Mouse (Mus musculus) heart, embryonic 11.5 days (tissue): ENCODE results near the gene Gm1043. TPM values are rescaled to one million over a fixed set of nuclear protein-coding genes. Genes with fewer than 3 reads are reported as not detected.

Experiments
- ATAC-seq: fragments of 200-750 bp; cut with Nextera tagmentation; replicated peaks from 2 replicates; pipeline ENCODE4 v1.8.0; 2017; ENCODE audit warnings: moderate library complexity; ENCODE audit not compliant: insufficient number of reproducible peaks, low FRiP score, low TSS enrichment
- H3K27ac ChIP-seq: fragments of 300-500 bp; sonication (generic); 2 replicates; pipeline ENCODE4 v1.5.1; 2014; ENCODE audit warnings: mild to moderate bottlenecking, low read depth, low read length
- H3K27me3 ChIP-seq: fragments of 300-500 bp; sonication (generic); 2 replicates; pipeline ENCODE4 v1.6.1; 2014; ENCODE audit warnings: mild to moderate bottlenecking, low read length, mixed read lengths; ENCODE audit not compliant: control insufficient read depth, insufficient read depth
- H3K36me3 ChIP-seq: fragments of 300-500 bp; sonication (generic); 2 replicates; pipeline ENCODE4 v1.6.1; 2014; ENCODE audit warnings: mild to moderate bottlenecking, low read length, moderate library complexity, mixed read lengths; ENCODE audit not compliant: control insufficient read depth, insufficient read depth
- H3K4me1 ChIP-seq: fragments of 300-500 bp; sonication (generic); 2 replicates; pipeline ENCODE4 v1.6.1; 2014; ENCODE audit warnings: low read length; ENCODE audit not compliant: control insufficient read depth, insufficient read depth
- H3K4me2 ChIP-seq: fragments of 300-500 bp; sonication (generic); 2 replicates; pipeline ENCODE4 v1.6.1; 2014; ENCODE audit warnings: mild to moderate bottlenecking, moderate library complexity
- H3K4me3 ChIP-seq: fragments of 300-500 bp; sonication (generic); 2 replicates; pipeline ENCODE4 v1.5.1; 2014; ENCODE audit warnings: low read depth, low read length
- H3K9ac ChIP-seq: fragments of 300-500 bp; sonication (generic); 2 replicates; pipeline ENCODE4 v1.6.1; 2014; ENCODE audit warnings: mild to moderate bottlenecking, low read depth, low read length, moderate library complexity
- H3K9me3 ChIP-seq: fragments of 300-500 bp; sonication (generic); replicated peaks from 2 replicates; pipeline ENCODE4 v1.6.1; 2016; ENCODE audit warnings: low read length; ENCODE audit not compliant: control insufficient read depth
- WGBS: fragments of 180-500 bp; shearing (Covaris S2); extraction: QIAGEN DNeasy Blood & Tissue Kit; methylation state at CpG from one replicate; pipeline ENCODE4 v1.1.7; 2014; ENCODE audit not compliant: insufficient replicate concordance; 5-methylcytosine and 5-hydroxymethylcytosine counted together
- polyA plus RNA-seq: library from polyadenylated mRNA; unstranded; fragments of >200 nt; fragmentation: Nextera tagmentation; extraction: Ambion mirVana; gene quantifications from 2 replicates; pipeline ENCODE4 v1.2.1, GENCODE M21; 2014

Gm1043 gene
- polyA plus RNA-seq, 1 experiment from 2014 or later = not detected

DNA sequence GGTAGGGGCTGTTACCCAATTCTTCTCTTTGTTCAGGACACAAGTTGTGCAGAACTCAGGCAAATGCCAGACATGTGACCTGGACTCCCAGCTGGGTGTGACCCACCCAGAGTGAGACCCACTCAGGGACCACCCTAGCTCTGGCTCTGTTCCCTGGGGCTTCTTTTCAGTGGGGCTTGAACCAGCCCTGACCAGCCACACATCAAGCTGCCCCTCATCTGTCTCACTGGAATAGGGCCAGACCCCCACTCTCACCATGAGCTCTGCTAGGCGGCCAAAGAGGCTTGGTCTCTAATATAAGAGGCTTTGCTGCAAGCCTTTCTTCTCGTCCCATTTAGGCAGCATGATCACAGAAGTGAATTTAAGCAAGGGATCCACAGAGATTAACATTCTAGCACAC lies 121.2 kb downstream of the Gm1043 start:
- Histone ChIP-seq H3K4me1 (no peaks in the 10 kb centered on the region), H3K4me3 (no peak overlapping the region), H3K27me3 (peaks cover 4% of the 10 kb centered on the region; the same call in 1 of the 2 replicates), H3K9me3 (no peaks in the 10 kb centered on the region), H3K9ac (no peak overlapping the region), H3K27ac (no peak overlapping the region), H3K4me2 (no peak overlapping the region), H3K36me3 (no peaks in the 10 kb centered on the region)
- ATAC-seq = no peak
- WGBS = 54% methylated on average over 2 of the region's 2 CpGs

DNA sequence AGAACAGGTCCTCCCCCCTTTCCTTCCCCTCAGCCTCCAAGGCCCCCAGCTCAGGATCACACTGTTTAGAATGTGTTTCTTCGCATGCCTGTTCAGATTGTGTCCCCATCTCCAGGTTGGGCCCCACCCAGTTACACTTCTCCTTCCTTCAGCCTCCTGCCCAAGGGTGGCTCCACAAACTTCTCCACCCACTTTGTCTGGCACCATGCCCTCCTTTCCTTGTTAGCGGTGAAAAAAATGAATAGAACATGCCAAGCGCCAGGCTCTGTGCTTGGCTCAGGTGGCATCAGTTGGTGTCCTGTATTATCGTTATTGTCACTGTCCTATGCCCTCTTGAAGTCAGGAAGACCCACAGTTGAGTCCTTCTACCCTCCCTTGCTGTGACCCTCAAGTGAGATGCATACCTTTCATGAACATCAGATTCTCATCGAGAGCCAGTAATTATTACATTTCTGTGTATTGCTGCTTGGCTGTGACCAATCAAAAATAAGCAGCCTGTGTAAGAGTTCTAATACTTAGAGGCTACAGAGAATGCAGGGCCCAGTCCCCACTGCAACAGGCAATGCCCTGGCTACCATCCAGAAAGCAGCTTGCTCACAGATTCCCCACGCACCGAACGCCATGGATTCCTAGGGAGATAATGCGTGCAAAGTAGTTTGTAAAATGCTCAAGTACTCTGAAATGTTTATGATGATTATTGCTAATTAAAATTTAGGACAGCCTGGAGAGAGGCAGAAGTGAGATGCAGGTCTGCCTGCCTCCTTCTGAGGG lies 128.0 kb downstream of the Gm1043 start:
- H3K9ac ChIP-seq = no peak overlapping the region
- no peaks in the 10 kb centered on the region for H3K27me3 ChIP-seq
- 84% methylated on average over 9 of the region's 9 CpGs for WGBS
- no peak overlapping the region for H3K4me2 ChIP-seq
- H3K27ac ChIP-seq = no peak overlapping the region
- no peak for ATAC-seq
- no peaks in the 10 kb centered on the region for H3K9me3 ChIP-seq
- H3K4me1 ChIP-seq = no peaks in the 10 kb centered on the region
- H3K4me3 ChIP-seq = no peak overlapping the region
- no peaks in the 10 kb centered on the region for H3K36me3 ChIP-seq

DNA sequence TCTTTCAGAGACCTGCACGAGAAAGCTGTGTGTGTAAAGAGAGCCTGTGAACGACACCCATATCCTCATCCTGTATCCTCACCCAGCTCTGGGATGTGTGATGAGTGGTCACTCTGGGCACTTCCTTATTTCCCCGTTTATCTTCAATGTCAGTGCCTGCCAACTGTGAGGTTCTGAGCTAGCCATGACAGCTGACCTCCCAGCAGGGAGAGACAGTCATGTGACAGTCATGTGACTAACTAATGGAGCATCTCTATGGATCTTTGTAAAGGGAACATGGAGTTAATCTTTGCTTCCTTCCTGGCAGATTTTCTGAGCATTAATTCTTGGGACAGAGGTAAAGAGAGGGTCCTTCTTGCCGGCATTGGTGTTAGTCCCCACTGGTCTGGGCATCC lies 128.5 kb downstream of the Gm1043 start:
- no peak for ATAC-seq
- Histone ChIP-seq H3K27ac (no peak overlapping the region), H3K9me3 (no peaks in the 10 kb centered on the region), H3K4me3 (no peak overlapping the region), H3K4me2 (no peak overlapping the region), H3K27me3 (no peaks in the 10 kb centered on the region), H3K4me1 (no peaks in the 10 kb centered on the region), H3K36me3 (no peaks in the 10 kb centered on the region), H3K9ac (no peak overlapping the region)
- WGBS = 69% methylated on average over 4 of the region's 4 CpGs

DNA sequence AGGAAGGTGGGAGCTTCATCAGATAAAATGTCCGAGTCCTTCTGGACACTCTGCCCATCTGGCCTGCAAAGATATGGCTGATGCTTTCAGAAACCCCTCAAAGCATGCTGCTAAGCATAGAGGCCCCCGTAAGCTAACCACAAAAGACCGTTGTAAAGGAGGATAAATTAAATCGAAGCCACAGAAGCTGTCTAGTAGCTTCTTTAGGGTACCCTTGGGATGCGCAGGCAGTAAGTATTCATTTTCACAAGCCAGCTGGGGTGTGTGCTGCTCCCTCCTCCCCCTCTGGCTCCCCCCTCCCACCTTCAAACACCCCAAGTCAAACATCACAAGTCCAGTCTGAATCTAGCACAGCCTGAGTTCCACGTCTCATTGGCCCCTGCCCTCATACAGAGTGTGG lies 129.4 kb downstream of the Gm1043 start:
- H3K4me2 ChIP-seq = no peak overlapping the region
- H3K9ac ChIP-seq = no peak overlapping the region
- H3K9me3 ChIP-seq = no peaks in the 10 kb centered on the region
- H3K36me3 ChIP-seq = no peaks in the 10 kb centered on the region
- no peak for ATAC-seq
- 84% methylated on average over 6 of the region's 6 CpGs for WGBS
- H3K4me3 ChIP-seq = no peak overlapping the region
- H3K27me3 ChIP-seq = no peaks in the 10 kb centered on the region
- no peaks in the 10 kb centered on the region for H3K4me1 ChIP-seq
- no peak overlapping the region for H3K27ac ChIP-seq

DNA sequence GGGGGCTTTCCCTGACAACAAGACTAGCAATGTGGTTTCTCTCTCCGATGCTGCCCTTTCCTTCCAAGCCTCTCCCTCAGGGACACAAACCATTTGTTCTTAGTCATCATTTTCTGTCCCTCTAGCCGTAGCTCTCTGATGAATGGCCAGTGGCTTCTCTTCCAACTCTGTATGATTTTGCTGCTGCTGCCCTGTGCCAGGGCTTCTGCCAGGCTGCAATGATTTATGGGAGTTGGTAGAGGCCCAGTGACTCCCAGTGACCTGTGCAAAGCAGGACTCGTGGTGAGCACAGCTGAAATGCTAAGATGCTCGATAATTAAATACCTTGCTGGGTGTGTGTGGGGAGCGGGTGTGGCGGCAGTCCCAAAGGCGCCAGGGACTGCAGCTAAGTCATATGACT lies 130.1 kb downstream of the Gm1043 start:
- H3K27ac ChIP-seq = no peak overlapping the region
- no peaks in the 10 kb centered on the region for H3K36me3 ChIP-seq
- H3K4me3 ChIP-seq = no peak overlapping the region
- no peak for ATAC-seq
- H3K9me3 ChIP-seq = no peaks in the 10 kb centered on the region
- H3K27me3 ChIP-seq = no peaks in the 10 kb centered on the region
- H3K4me2 ChIP-seq = no peak overlapping the region
- WGBS = 82% methylated on average over 7 of the region's 7 CpGs
- H3K4me1 ChIP-seq = no peaks in the 10 kb centered on the region
- no peak overlapping the region for H3K9ac ChIP-seq

DNA sequence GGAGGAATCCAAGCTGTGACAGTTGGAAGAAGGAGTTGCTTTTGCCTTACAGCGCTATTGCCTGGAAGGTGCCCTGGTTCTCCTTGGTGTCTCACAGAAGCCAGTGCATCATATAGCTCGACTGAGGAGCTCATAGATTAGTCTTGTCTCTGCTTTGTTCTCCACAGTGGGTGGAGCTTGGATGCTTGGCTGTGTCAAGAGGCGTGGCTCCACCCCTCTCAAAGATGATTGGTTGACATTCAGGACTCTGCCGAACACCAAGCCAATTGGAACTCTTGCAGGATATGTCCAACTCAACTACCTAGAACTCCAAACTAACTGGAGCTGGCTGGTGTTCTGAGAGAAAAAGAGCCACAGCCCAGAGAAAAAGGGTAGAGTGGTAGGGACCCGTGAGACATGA lies 134.4 kb downstream of the Gm1043 start:
- Histone ChIP-seq H3K9ac (no peak overlapping the region), H3K27me3 (no peaks in the 10 kb centered on the region), H3K9me3 (no peaks in the 10 kb centered on the region), H3K27ac (no peak overlapping the region), H3K4me2 (no peak overlapping the region), H3K4me1 (no peaks in the 10 kb centered on the region), H3K36me3 (no peaks in the 10 kb centered on the region), H3K4me3 (no peak overlapping the region)
- WGBS = 44% methylated on average over 5 of the region's 5 CpGs
- ATAC-seq = no peak

DNA sequence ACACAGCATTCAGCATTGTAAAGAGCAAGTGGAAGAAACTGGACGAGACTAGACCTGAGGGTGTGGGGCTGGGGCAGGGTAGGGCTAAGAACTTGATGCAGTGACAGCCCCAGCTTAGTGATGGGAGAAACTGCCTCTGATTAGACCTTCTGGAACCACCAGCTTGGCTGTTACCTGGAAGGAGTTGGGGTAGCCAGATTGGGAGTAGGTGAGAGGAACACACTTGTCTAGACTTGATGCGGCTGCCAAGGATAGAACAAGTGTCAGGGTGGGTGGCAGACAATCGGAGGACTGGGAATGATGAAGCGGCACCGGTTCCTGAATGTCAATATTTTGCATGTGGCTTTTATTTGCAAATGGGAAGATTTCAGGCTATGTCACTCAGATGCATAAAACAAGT lies 135.4 kb downstream of the Gm1043 start:
- 70% methylated on average over 5 of the region's 5 CpGs for WGBS
- Histone ChIP-seq H3K36me3 (no peaks in the 10 kb centered on the region), H3K27ac (no peak overlapping the region), H3K9me3 (no peaks in the 10 kb centered on the region), H3K27me3 (no peaks in the 10 kb centered on the region), H3K4me1 (no peaks in the 10 kb centered on the region), H3K9ac (no peak overlapping the region), H3K4me2 (no peak overlapping the region), H3K4me3 (no peak overlapping the region)
- ATAC-seq = no peak

DNA sequence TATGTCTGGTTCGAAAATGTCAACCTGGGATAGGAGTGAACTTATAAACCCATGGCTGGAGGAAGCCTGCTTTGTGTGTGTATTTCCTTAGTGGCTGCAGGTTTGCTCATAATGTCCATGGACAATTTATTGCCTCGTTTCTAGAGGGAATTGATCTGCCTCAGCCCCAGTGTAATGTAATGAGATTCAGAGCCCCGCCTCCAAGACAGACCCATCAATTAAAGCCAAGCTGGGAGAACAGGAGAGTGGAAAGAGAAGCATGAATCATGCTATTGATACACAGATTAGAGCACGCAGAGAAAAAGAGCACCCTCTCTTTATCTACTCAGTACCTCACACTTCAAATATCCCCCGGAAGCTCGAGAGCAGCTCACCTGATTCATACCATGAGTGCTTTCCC lies 136.4 kb downstream of the Gm1043 start:
- no peaks in the 10 kb centered on the region for H3K4me1 ChIP-seq
- H3K4me3 ChIP-seq = no peak overlapping the region
- no peak overlapping the region for H3K9ac ChIP-seq
- 60% methylated on average over 6 of the region's 6 CpGs for WGBS
- no peaks in the 10 kb centered on the region for H3K36me3 ChIP-seq
- no peaks in the 10 kb centered on the region for H3K9me3 ChIP-seq
- no peak overlapping the region for H3K27ac ChIP-seq
- no peak for ATAC-seq
- no peak overlapping the region for H3K4me2 ChIP-seq
- H3K27me3 ChIP-seq = no peaks in the 10 kb centered on the region

DNA sequence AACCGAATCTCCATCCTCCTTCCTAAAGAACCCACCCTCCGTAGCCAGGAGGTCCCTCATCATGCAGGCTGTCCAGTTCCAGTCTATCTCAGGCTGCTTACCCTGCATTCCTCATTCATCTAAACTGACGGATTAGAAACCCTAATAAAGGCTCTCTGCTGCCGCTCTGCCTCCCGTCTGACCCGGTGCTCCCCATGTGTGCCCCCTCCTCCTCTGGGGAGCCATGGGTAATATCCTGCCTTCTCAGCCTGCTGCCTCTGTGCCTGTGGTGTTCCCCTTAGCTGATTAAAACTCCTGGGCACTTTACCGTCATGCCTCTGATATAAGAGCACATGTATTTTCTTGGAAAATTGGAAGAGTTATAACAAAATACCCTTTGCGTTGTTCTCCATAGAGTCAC lies 137.1 kb downstream of the Gm1043 start:
- no peak for ATAC-seq
- Histone ChIP-seq H3K9ac (no peak overlapping the region), H3K4me3 (no peak overlapping the region), H3K27ac (no peak overlapping the region), H3K27me3 (no peaks in the 10 kb centered on the region), H3K36me3 (no peaks in the 10 kb centered on the region), H3K4me2 (no peak overlapping the region), H3K4me1 (no peaks in the 10 kb centered on the region), H3K9me3 (no peaks in the 10 kb centered on the region)
- 72% methylated on average over 8 of the region's 8 CpGs for WGBS
